Mouse (Mus musculus) lung, postnatal 0 days (tissue): ENCODE data around the gene Olfr223.

Experiments used
- CTCF ChIP-seq: IDR thresholded peaks from 2 replicates; pipeline ENCODE4 v1.5.1; 2016; ENCODE audit warnings: antibody characterized with exemption, mild to moderate bottlenecking
- EP300 ChIP-seq: IDR thresholded peaks from 2 replicates; pipeline ENCODE4 v1.6.1; 2016; ENCODE audit warnings: antibody characterized with exemption, mild to moderate bottlenecking, control low read depth

GRCm38 (mm10) chr11:59600872-59601271 is 7.8 kb upstream of the Olfr223 start:
- TF ChIP-seq CTCF (no peak), EP300 (peak; percentile 47; the same call in 1 of the 2 replicates)
